In genomic region chr3:27710648-27711428, GRCm38 (mm10) we compare ENCODE assay signal across 8 mouse cellular contexts. TPM values are rescaled to one million over a fixed set of nuclear protein-coding genes. Genes with fewer than 3 reads are reported as not detected.
DNase-seq lines count a peak whose midpoint lies in the region; ATAC-seq and TF ChIP-seq lines count a peak whose summit lies in the region.

TSS of gene Fndc3b (minus strand) at chr3:27711307.

- no peaks in the 10 kb centered on the region for H3K27me3 ChIP-seq in intestine, postnatal 0 days (replicated peaks; ENCODE audit: control insufficient read depth, insufficient read depth, low read length)
- no peaks in the 10 kb centered on the region for H3K27me3 ChIP-seq in midbrain, embryonic 11.5 days (ENCODE audit: control insufficient read depth, insufficient read depth, low read length)

- H3K9ac ChIP-seq in intestine, postnatal 0 days (ENCODE audit: low read depth, low read length) = peak within 1 kb of the TSS; percentile 92
- H3K9ac ChIP-seq in midbrain, embryonic 11.5 days (ENCODE audit: low read length) = peak within 1 kb of the TSS; percentile 85

- WGBS in intestine, postnatal 0 days = under 1% methylated on average over 72 of the region's 90 CpGs
- WGBS in midbrain, embryonic 11.5 days = under 1% methylated on average over 85 of the region's 90 CpGs

- peak within 1 kb of the TSS; percentile 59 for H3K4me2 ChIP-seq in intestine, postnatal 0 days (replicated peaks; ENCODE audit: low read depth)
- peak within 1 kb of the TSS; percentile 61 for H3K4me2 ChIP-seq in midbrain, embryonic 11.5 days

- H3K4me1 ChIP-seq in intestine, postnatal 0 days (replicated peaks; ENCODE audit: control insufficient read depth, insufficient read depth, low read length) = peaks cover 7% of the 10 kb centered on the region; the same call in 1 of the 2 replicates
- peaks cover 14% of the 10 kb centered on the region for H3K4me1 ChIP-seq in midbrain, embryonic 11.5 days (ENCODE audit: control insufficient read depth, insufficient read depth, low read length)

- peak; percentile 87 for ATAC-seq in granulocyte monocyte progenitor cell, adult 5-6 weeks (replicated peaks; ENCODE audit: poor library complexity, severe bottlenecking)
- ATAC-seq in intestine, postnatal 0 days = peak; percentile 76
- peak; percentile 92 for ATAC-seq in midbrain, embryonic 11.5 days (ENCODE audit: low FRiP score)

- intact Hi-C loops in left cerebral cortex, postnatal 4 days (cut with DNase I) = loop anchor here (10.0 kb wide), 1 partner anchor 154 kb away; no protein-coding TSS in a partner anchor

- peak within 1 kb of the TSS; percentile 92 for H3K4me3 ChIP-seq in intestine, postnatal 0 days (ENCODE audit: low read depth, low read length)
- peak within 1 kb of the TSS; percentile 83 for H3K4me3 ChIP-seq in midbrain, embryonic 11.5 days (ENCODE audit: low read depth, low read length)

- H3K9me3 ChIP-seq in intestine, postnatal 0 days (ENCODE audit: control insufficient read depth) = no peaks in the 10 kb centered on the region
- no peaks in the 10 kb centered on the region for H3K9me3 ChIP-seq in midbrain, embryonic 11.5 days (ENCODE audit: control insufficient read depth, low read length)

- H3K36me3 ChIP-seq in intestine, postnatal 0 days (ENCODE audit: control insufficient read depth, insufficient read depth) = no peaks in the 10 kb centered on the region
- no peaks in the 10 kb centered on the region for H3K36me3 ChIP-seq in midbrain, embryonic 11.5 days (ENCODE audit: control insufficient read depth, insufficient read depth, low read length)

- TF ChIP-seq CTCF in intestine, postnatal 0 days (IDR thresholded peaks at IDR 0.05; ENCODE audit: low read depth) = peak; percentile 51

- peak within 1 kb of the TSS; percentile 98 for H3K27ac ChIP-seq in intestine, postnatal 0 days (ENCODE audit: low read depth, low read length)
- H3K27ac ChIP-seq in midbrain, embryonic 11.5 days (ENCODE audit: low read depth, low read length) = peak within 1 kb of the TSS; percentile 92

- peak; percentile 90 for DNase-seq in adrenal gland, adult 8-10 months
- DNase-seq in embryo, embryonic 11.5 days (ENCODE audit: low read depth, low spot score) = peak; percentile 89
- peak; percentile 95 for DNase-seq in left cerebral cortex, postnatal 4 days
- DNase-seq in midbrain, embryonic 11.5 days (ENCODE audit: low spot score, missing footprints) = peak; percentile 99
- DNase-seq in right cerebral cortex, postnatal 4 days = peak; percentile 88
- DNase-seq in yolk sac, embryonic 10.5 days (ENCODE audit: low spot score) = peak; percentile 92

RNA-seq across cellular contexts. Expression of gene Fndc3b, which starts in this region (rescaled TPM):
- 100 to 1,000 TPM in 3 of 4 experiments, 10 to 100 TPM in 1; 97.2 to 128 (median 115) TPM for total RNA-seq in adrenal gland, adult 8-10 months (2022)
- total RNA-seq in granulocyte monocyte progenitor cell, adult 5-6 weeks (2014; fragmentation: Nextera tagmentation) = 48.8 and 58.5 TPM in 2 replicates
- total RNA-seq in granulocyte monocyte progenitor cell, adult 5-6 weeks (2017) = 21.3 and 24.0 TPM in 2 replicates
- 13.3 and 14.9 TPM in 2 replicates for polyA plus RNA-seq in intestine, postnatal 0 days (2015; fragmentation: Nextera tagmentation; extraction: Ambion mirVana)
- 10 to 100 TPM; 25.9 to 26.4 TPM for total RNA-seq in left cerebral cortex, postnatal 4 days (2021)
- 10.0 and 10.1 TPM in 2 replicates for polyA plus RNA-seq in midbrain, embryonic 11.5 days (2014; fragmentation: Nextera tagmentation; extraction: Ambion mirVana)

Comparison
In these comparisons a context has a peak if more than half of its experiments do, and no peak if none do; other contexts are left out.
1. Peak in every context shown above with its lines: DNase-seq, ATAC-seq, H3K4me3 ChIP-seq and H3K27ac ChIP-seq.